Mouse (Mus musculus): ENCODE measurements around the gene Herc6. TPM values are rescaled to one million over a fixed set of nuclear protein-coding genes. Genes with fewer than 3 reads are reported as not detected.

Herc6 gene
- polyA plus RNA-seq (2015; fragmentation: Nextera tagmentation; extraction: Ambion mirVana) = 3.0 and 3.7 TPM in 2 replicates

DNA sequence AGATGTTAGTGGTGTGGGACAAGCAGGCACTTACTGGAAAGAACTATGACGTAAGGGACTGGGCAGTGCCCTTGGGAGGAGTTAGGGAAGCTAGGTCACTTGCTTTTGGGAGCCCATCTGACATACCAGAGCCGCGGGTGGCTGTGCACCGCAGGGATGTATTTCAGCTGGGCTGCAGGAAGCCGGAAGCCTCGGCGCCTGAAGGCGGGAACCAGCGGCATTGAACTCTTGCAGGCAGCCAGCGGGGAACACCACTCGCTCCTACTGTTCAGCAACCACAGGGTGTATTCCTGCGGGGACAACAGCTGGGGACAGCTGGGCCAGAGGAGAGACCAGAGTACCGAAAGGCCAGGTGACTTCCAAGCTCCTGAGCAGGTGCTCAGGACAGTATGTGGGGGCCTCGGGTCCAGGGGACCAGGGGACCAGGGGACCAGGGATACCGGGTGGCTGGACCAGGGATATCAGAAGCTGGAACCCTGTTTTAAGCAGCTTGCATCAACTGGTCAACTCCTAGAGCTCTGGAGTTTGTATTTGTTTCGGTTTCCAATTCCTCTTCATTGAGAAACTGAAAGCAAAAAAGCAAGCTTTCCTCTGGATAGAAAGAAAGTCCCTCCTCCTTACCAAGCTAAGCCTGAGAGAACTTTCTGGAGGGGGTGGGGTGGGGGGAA is at the start of gene Herc6:
Herc6 (plus strand) TSS at position 120 of the 668 bp plus-strand sequence.
- Histone ChIP-seq H3K9ac (peak within 1 kb of the TSS; percentile 78), H3K4me1 (replicated peaks) (peaks cover 13% of the 10 kb centered on the region), H3K9me3 (replicated peaks) (no peaks in the 10 kb centered on the region), H3K4me3 (replicated peaks) (peak within 1 kb of the TSS; percentile 75), H3K36me3 (replicated peaks) (no peaks in the 10 kb centered on the region), H3K27ac (replicated peaks) (peak within 1 kb of the TSS; percentile 83), H3K4me2 (peak within 1 kb of the TSS; percentile 86), H3K27me3 (no peaks in the 10 kb centered on the region)
- peak; percentile 89 for ATAC-seq (ENCODE audit: insufficient read depth)
- 2% methylated on average over 16 of the region's 16 CpGs for WGBS (ENCODE audit: insufficient replicate concordance)

DNA sequence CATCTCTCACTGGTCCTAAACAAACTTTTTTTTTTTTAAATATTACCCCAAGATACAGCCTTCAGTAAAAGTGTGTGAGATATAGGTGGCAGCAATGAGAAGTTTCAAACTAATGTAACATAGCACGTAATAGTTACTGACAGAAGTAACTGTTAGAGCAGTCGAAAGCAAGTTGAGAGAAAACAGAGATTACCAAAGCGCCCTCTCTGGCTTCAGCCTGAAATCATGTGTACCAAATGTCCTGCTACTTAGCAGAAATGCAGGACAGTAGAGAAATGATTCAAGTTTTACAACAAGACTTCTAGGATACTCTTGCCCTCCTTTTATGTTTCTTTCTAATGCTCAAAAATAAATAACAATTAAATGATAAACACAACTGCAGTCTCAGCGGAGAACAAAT is 49.8 kb upstream of the Herc6 start:
- no peak overlapping the region for H3K27ac ChIP-seq (replicated peaks)
- WGBS (ENCODE audit: insufficient replicate concordance) = 53% methylated on average over 4 of the region's 4 CpGs

GRCm38 (mm10) chr6:57531441-57531840 is 49.4 kb upstream of the Herc6 start:
- no peak overlapping the region for H3K4me3 ChIP-seq (replicated peaks)
- WGBS (ENCODE audit: insufficient replicate concordance) = 59% methylated on average over 1 of the region's 1 CpGs
- H3K4me2 ChIP-seq = no peak overlapping the region
- H3K4me1 ChIP-seq (replicated peaks) = peaks cover 25% of the 10 kb centered on the region
- H3K27me3 ChIP-seq = no peaks in the 10 kb centered on the region
- no peaks in the 10 kb centered on the region for H3K36me3 ChIP-seq (replicated peaks)
- H3K9me3 ChIP-seq (replicated peaks) = no peaks in the 10 kb centered on the region
- H3K27ac ChIP-seq (replicated peaks) = no peak overlapping the region
- no peak for ATAC-seq (ENCODE audit: insufficient read depth)
- H3K9ac ChIP-seq = no peak overlapping the region

More for the DNA sequence above, 49.8 kb upstream of the Herc6 start:
- Histone ChIP-seq H3K27me3 (no peaks in the 10 kb centered on the region), H3K4me2 (no peak overlapping the region), H3K36me3 (replicated peaks) (no peaks in the 10 kb centered on the region), H3K9ac (no peak overlapping the region), H3K4me1 (replicated peaks) (peaks cover 20% of the 10 kb centered on the region), H3K4me3 (replicated peaks) (no peak overlapping the region), H3K9me3 (replicated peaks) (no peaks in the 10 kb centered on the region)
- no peak for ATAC-seq (ENCODE audit: insufficient read depth)

GRCm38 (mm10) chr6:57532022-57532421 is 48.8 kb upstream of the Herc6 start:
- H3K9ac ChIP-seq = no peak overlapping the region
- H3K4me1 ChIP-seq (replicated peaks) = peaks cover 25% of the 10 kb centered on the region
- ATAC-seq (ENCODE audit: insufficient read depth) = no peak
- no peak overlapping the region for H3K4me2 ChIP-seq
- H3K36me3 ChIP-seq (replicated peaks) = no peaks in the 10 kb centered on the region
- no peaks in the 10 kb centered on the region for H3K27me3 ChIP-seq
- WGBS (ENCODE audit: insufficient replicate concordance) = 43% methylated on average over 1 of the region's 1 CpGs
- H3K4me3 ChIP-seq (replicated peaks) = no peak overlapping the region
- H3K27ac ChIP-seq (replicated peaks) = no peak overlapping the region
- no peaks in the 10 kb centered on the region for H3K9me3 ChIP-seq (replicated peaks)

- Histone ChIP-seq H3K9me3 (replicated peaks) (no peaks in the 10 kb centered on the region), H3K36me3 (replicated peaks) (no peaks in the 10 kb centered on the region), H3K4me2 (peak overlapping the region; percentile 80), H3K27ac (replicated peaks) (no peak overlapping the region), H3K27me3 (no peaks in the 10 kb centered on the region), H3K9ac (no peak overlapping the region), H3K4me3 (replicated peaks) (peak overlapping the region; percentile 60; the same call in 1 of the 2 replicates), H3K4me1 (replicated peaks) (peaks cover 25% of the 10 kb centered on the region)
- 19% methylated on average over 2 of the region's 2 CpGs for WGBS (ENCODE audit: insufficient replicate concordance)
- ATAC-seq (ENCODE audit: insufficient read depth) = no peak
Observed at GRCm38 (mm10) chr6:57533410-57533809, 47.4 kb upstream of the Herc6 start.

GRCm38 (mm10) chr6:57534231-57534610 is 46.6 kb upstream of the Herc6 start:
- WGBS (ENCODE audit: insufficient replicate concordance) = 5% methylated on average over 8 of the region's 8 CpGs
- Histone ChIP-seq H3K4me2 (peak overlapping the region; percentile 80), H3K27me3 (no peaks in the 10 kb centered on the region), H3K9me3 (replicated peaks) (no peaks in the 10 kb centered on the region), H3K4me3 (replicated peaks) (peak overlapping the region; percentile 60), H3K36me3 (replicated peaks) (no peaks in the 10 kb centered on the region), H3K27ac (replicated peaks) (peak overlapping the region; percentile 64), H3K9ac (peak overlapping the region; percentile 49), H3K4me1 (replicated peaks) (peaks cover 25% of the 10 kb centered on the region)
- no peak for ATAC-seq (ENCODE audit: insufficient read depth)

- H3K4me3 ChIP-seq (replicated peaks) = peak overlapping the region; percentile 60
- H3K4me2 ChIP-seq = peak overlapping the region; percentile 80
- ATAC-seq (ENCODE audit: insufficient read depth) = 0 out of 2 replicates have a peak, but pooled peaks have one; percentile 2
- H3K36me3 ChIP-seq (replicated peaks) = no peaks in the 10 kb centered on the region
- H3K9me3 ChIP-seq (replicated peaks) = no peaks in the 10 kb centered on the region
- peak overlapping the region; percentile 49 for H3K9ac ChIP-seq
- peak overlapping the region; percentile 64 for H3K27ac ChIP-seq (replicated peaks)
- H3K27me3 ChIP-seq = no peaks in the 10 kb centered on the region
- H3K4me1 ChIP-seq (replicated peaks) = peaks cover 25% of the 10 kb centered on the region
- under 1% methylated on average over 31 of the region's 31 CpGs for WGBS (ENCODE audit: insufficient replicate concordance)
Observed at GRCm38 (mm10) chr6:57534611-57535286, 46.1 kb upstream of the Herc6 start.

DNA sequence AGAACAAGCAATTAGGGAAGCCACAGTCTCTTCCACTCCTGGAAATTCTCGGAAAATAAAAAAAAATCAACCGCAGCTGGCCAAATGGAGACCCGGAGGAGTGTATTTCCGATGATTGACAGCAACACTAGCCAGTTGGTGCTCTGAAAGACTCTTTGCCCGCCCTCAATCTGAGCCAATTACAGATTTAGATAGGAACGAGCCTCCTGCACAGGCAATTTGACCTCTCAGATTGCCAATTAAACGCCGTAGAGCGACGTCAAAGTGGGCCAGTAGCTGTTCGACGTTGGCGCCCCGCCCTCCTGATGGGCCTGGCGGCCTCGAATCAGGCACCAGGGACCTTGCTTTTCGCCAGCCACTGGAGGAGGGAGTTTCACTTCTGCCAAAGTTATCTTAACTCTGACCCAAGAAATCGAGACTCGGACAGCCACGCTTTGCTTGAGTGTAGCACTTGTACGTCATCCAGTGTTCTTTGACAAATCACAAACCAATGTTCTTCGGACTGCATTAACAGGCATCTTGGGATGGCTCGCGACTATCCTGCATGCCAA is 45.3 kb upstream of the Herc6 start, which contains the start of gene Ppm1k:
Ppm1k (minus strand) TSS at position 83 of the 551 bp plus-strand sequence.
- Histone ChIP-seq H3K9ac (peak within 1 kb of the TSS; percentile 49), H3K4me1 (replicated peaks) (peaks cover 25% of the 10 kb centered on the region), H3K4me2 (peak within 1 kb of the TSS; percentile 80), H3K4me3 (replicated peaks) (peak within 1 kb of the TSS; percentile 60), H3K27me3 (no peaks in the 10 kb centered on the region), H3K27ac (replicated peaks) (peak within 1 kb of the TSS; percentile 64), H3K36me3 (replicated peaks) (no peaks in the 10 kb centered on the region), H3K9me3 (replicated peaks) (no peaks in the 10 kb centered on the region)
- WGBS (ENCODE audit: insufficient replicate concordance) = under 1% methylated on average over 24 of the region's 24 CpGs
- peak; percentile 93 for ATAC-seq (ENCODE audit: insufficient read depth)

DNA sequence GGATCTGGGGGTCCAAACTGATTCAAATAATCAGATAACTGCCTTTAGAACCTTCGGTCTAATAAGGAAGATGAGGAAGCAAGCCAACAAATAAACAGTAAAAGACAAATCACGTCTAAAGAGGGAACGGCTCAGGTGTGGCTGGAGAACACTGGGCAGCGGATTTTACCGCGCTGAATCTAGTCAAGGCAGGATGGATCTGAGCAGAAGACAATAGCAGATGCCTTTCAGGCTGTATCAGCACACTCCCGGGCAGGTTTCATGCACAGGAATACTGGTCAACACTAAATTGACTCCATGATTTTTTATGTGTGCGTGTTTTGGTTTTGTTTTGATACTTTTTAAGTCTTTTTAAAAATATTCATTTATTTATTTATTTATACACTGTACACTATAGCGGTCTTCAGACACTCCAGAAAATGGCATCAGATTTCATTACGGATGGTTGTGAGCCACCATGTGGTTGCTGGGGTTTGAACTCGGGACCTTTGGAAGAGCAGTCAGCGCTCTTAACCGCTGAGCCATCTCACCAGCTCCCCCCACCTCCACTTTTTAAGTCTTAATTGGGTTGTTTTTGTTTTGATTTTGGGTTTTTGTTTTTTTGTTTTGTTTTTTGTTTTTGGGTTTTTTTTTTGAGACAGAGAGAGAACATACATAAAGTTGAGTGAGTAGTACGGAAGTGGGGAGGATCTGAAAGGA is 44.7 kb upstream of the Herc6 start:
- Histone ChIP-seq H3K9me3 (replicated peaks) (no peaks in the 10 kb centered on the region), H3K9ac (no peak overlapping the region), H3K36me3 (replicated peaks) (no peaks in the 10 kb centered on the region), H3K27me3 (no peaks in the 10 kb centered on the region), H3K4me2 (peak overlapping the region; percentile 80), H3K4me1 (replicated peaks) (peaks cover 25% of the 10 kb centered on the region), H3K4me3 (replicated peaks) (peak overlapping the region; percentile 60), H3K27ac (replicated peaks) (peak overlapping the region; percentile 58)
- no peak for ATAC-seq (ENCODE audit: insufficient read depth)
- WGBS (ENCODE audit: insufficient replicate concordance) = 19% methylated on average over 14 of the region's 14 CpGs

DNA sequence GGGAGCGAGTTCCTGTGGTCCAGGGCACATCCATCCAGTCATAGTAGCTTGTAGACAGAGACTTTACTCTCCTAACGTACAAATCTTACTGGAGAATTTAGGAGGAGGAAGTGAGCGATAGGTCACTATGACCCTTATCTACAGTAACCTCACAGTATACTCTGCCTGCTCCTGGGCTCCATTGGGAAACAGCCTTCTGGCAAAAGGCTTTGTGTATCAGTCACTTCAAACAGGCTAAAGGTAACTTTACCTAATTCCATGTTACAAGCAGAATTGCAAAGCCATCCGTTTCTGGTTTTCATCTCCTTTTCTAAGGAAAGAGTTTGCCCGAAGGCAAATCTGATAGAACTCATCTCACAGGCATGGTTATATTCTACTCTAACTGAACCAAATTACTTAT is 42.9 kb upstream of the Herc6 start:
- Histone ChIP-seq H3K27me3 (no peaks in the 10 kb centered on the region), H3K36me3 (replicated peaks) (no peaks in the 10 kb centered on the region), H3K4me1 (replicated peaks) (peaks cover 25% of the 10 kb centered on the region), H3K4me2 (no peak overlapping the region), H3K9me3 (replicated peaks) (no peaks in the 10 kb centered on the region), H3K9ac (no peak overlapping the region), H3K27ac (replicated peaks) (no peak overlapping the region), H3K4me3 (replicated peaks) (no peak overlapping the region)
- 54% methylated on average over 5 of the region's 5 CpGs for WGBS (ENCODE audit: insufficient replicate concordance)
- ATAC-seq (ENCODE audit: insufficient read depth) = no peak

All from liver, embryonic 15.5 days (tissue).